Mouse (Mus musculus): ENCODE results near the gene Neu3. TPM values are rescaled to one million over a fixed set of nuclear protein-coding genes. Genes with fewer than 3 reads are reported as not detected.

Neu3 gene
- polyA plus RNA-seq (2012; rRNA removed) = 32.1 and 49.1 TPM in 2 replicates

DNA sequence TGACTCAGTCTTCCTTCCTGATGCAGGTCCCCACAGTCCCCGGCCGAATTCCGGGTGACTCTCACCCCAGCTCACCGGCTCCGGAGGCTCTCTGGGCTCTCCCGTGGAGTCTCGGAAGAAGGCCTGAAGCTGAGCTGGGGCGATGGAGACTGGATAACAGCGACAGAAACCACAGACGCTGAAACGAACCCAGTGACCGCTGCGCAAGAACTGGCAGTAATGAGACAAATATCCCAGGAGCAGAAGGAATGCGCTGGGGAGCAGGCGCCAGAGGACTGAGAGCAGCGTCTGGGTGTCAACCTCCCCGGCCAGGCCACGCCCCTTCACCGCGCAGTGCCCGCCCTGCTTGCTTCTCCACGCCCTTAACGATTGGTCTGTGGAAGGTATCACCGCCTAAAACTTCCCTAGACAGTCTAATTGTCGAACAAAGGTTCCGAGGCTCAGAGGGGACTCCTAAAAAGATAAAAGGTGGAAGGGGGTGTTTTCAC, at the start of gene Neu3:
Gene Neu3, minus strand, starts transcription at position 335 of the 488 bp plus-strand sequence.
- peak; percentile 94 for DNase-seq
- TF ChIP-seq POLR2A (IDR thresholded peaks at IDR 0.05; ENCODE audit: control insufficient read depth, extremely low read depth, insufficient read depth, low read length, poor library complexity) = peak; percentile 67
- TF ChIP-seq CTCF (IDR thresholded peaks at IDR 0.05; ENCODE audit: borderline replicate concordance, control insufficient read depth, extremely low read depth, insufficient read depth, low read length, poor library complexity) = 0 out of 2 replicates have a peak, but pooled peaks have one; percentile 23
- Histone ChIP-seq H3K4me3 (ENCODE audit: control insufficient read depth, insufficient read depth, low read length) (peak within 1 kb of the TSS; percentile 95), H3K27ac (ENCODE audit: control insufficient read depth, insufficient read depth, low read length) (peak within 1 kb of the TSS; percentile 46; the same call in 1 of the 2 replicates), H3K36me3 (ENCODE audit: control insufficient read depth, insufficient read depth, low read length) (no peaks in the 10 kb centered on the region), H3K4me1 (replicated peaks; ENCODE audit: control insufficient read depth, insufficient read depth, low read length) (peaks cover 25% of the 10 kb centered on the region), H3K27me3 (ENCODE audit: control insufficient read depth, insufficient read depth, low read length) (no peaks in the 10 kb centered on the region)
- under 1% methylated on average over 26 of the region's 26 CpGs for WGBS

GRCm38 (mm10) chr7:99876345-99876744, 48.1 kb upstream of the Neu3 start:
- H3K36me3 ChIP-seq (ENCODE audit: control insufficient read depth, insufficient read depth, low read length) = peaks cover 26% of the 10 kb centered on the region
- H3K27ac ChIP-seq (ENCODE audit: control insufficient read depth, insufficient read depth, low read length) = peak overlapping the region; percentile 35; the same call in 1 of the 2 replicates
- TF ChIP-seq POLR2A (IDR thresholded peaks at IDR 0.05; ENCODE audit: control insufficient read depth, extremely low read depth, insufficient read depth, low read length, poor library complexity) = no peak
- TF ChIP-seq CTCF (IDR thresholded peaks at IDR 0.05; ENCODE audit: borderline replicate concordance, control insufficient read depth, extremely low read depth, insufficient read depth, low read length, poor library complexity) = peak; percentile 76; the same call in 1 of the 2 replicates
- H3K4me1 ChIP-seq (replicated peaks; ENCODE audit: control insufficient read depth, insufficient read depth, low read length) = peaks cover 13% of the 10 kb centered on the region
- H3K27me3 ChIP-seq (ENCODE audit: control insufficient read depth, insufficient read depth, low read length) = no peaks in the 10 kb centered on the region
- 4% methylated on average over 3 of the region's 3 CpGs for WGBS
- H3K4me3 ChIP-seq (ENCODE audit: control insufficient read depth, insufficient read depth, low read length) = no peak overlapping the region
- DNase-seq = peak; percentile 86

DNA sequence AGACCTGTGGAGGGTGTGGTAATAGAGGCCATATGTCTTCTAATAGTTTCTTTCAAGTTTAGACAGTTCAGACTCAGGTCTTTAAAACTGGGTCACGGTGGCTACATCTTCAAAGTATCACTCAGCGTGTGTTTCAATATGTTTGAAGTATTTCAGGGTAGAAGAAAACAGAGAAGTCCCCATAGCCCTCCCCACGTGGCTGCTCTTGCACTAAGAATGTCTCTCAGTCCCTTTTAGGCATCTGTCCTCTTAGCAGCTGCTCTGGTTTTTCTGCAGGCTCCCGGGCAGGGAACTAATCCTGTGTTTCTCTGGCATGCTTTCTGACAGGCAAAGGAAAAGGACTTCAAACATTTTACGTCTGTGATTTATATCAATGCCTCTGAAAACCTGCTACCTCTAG, 47.7 kb upstream of the Neu3 start:
- Histone ChIP-seq H3K27me3 (ENCODE audit: control insufficient read depth, insufficient read depth, low read length) (no peaks in the 10 kb centered on the region), H3K36me3 (ENCODE audit: control insufficient read depth, insufficient read depth, low read length) (peaks cover 28% of the 10 kb centered on the region), H3K4me3 (ENCODE audit: control insufficient read depth, insufficient read depth, low read length) (no peak overlapping the region), H3K27ac (ENCODE audit: control insufficient read depth, insufficient read depth, low read length) (peak overlapping the region; percentile 35; the same call in 1 of the 2 replicates), H3K4me1 (replicated peaks; ENCODE audit: control insufficient read depth, insufficient read depth, low read length) (peaks cover 13% of the 10 kb centered on the region)
- DNase-seq = no peak
- WGBS = 30% methylated on average over 5 of the region's 5 CpGs
- TF ChIP-seq POLR2A (IDR thresholded peaks at IDR 0.05; ENCODE audit: control insufficient read depth, extremely low read depth, insufficient read depth, low read length, poor library complexity) (no peak), CTCF (IDR thresholded peaks at IDR 0.05; ENCODE audit: borderline replicate concordance, control insufficient read depth, extremely low read depth, insufficient read depth, low read length, poor library complexity) (no peak)

DNA sequence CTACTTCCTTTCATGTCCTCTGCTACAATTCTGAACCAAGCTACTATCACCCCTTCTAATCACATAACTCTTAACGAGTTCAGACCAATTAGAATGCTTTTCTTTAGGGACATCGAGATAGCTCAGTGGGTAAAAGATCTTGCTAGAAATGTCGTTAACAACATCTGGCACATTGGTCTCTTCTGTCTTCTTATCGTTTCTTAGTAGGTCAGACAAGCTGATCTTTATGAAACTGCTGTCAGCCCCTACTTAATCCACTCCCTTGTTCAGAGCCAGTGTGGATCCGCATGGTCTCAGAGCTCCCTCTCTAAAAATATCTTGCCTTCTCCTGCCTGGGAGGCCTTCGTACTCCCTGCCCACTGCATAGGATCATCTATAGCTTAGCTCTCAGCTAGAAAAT, 45.7 kb upstream of the Neu3 start:
- DNase-seq = no peak
- Histone ChIP-seq H3K4me1 (replicated peaks; ENCODE audit: control insufficient read depth, insufficient read depth, low read length) (peaks cover 13% of the 10 kb centered on the region), H3K4me3 (ENCODE audit: control insufficient read depth, insufficient read depth, low read length) (no peak overlapping the region), H3K36me3 (ENCODE audit: control insufficient read depth, insufficient read depth, low read length) (peaks cover 37% of the 10 kb centered on the region), H3K27ac (ENCODE audit: control insufficient read depth, insufficient read depth, low read length) (no peak overlapping the region), H3K27me3 (ENCODE audit: control insufficient read depth, insufficient read depth, low read length) (no peaks in the 10 kb centered on the region)
- WGBS = 93% methylated on average over 6 of the region's 6 CpGs
- TF ChIP-seq POLR2A (IDR thresholded peaks at IDR 0.05; ENCODE audit: control insufficient read depth, extremely low read depth, insufficient read depth, low read length, poor library complexity) = no peak
- TF ChIP-seq CTCF (IDR thresholded peaks at IDR 0.05; ENCODE audit: borderline replicate concordance, control insufficient read depth, extremely low read depth, insufficient read depth, low read length, poor library complexity) = no peak

DNA sequence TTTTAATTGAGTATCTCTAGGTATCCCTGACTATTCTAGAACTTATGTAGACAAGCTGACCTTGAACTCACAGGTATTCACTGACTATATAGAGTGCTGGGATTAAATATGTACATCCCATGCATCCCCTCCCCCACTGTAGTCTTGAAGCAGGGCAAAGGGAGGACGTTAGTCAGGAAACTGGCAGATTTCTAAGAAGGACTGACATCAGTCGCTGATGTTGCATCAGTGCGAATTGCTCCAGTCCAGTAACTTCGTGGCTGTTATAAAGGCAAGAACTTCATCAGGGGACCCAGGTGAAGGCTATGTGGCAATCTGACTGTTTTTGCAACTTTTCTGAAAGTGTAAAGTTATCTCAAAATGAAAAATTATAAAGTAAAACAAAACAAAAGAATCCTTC, 41.1 kb upstream of the Neu3 start:
- Histone ChIP-seq H3K4me3 (ENCODE audit: control insufficient read depth, insufficient read depth, low read length) (no peak overlapping the region), H3K36me3 (ENCODE audit: control insufficient read depth, insufficient read depth, low read length) (peaks cover 31% of the 10 kb centered on the region), H3K4me1 (replicated peaks; ENCODE audit: control insufficient read depth, insufficient read depth, low read length) (no peaks in the 10 kb centered on the region), H3K27me3 (ENCODE audit: control insufficient read depth, insufficient read depth, low read length) (no peaks in the 10 kb centered on the region), H3K27ac (ENCODE audit: control insufficient read depth, insufficient read depth, low read length) (no peak overlapping the region)
- no peak for DNase-seq
- TF ChIP-seq CTCF (IDR thresholded peaks at IDR 0.05; ENCODE audit: borderline replicate concordance, control insufficient read depth, extremely low read depth, insufficient read depth, low read length, poor library complexity) = no peak
- no peak for TF ChIP-seq POLR2A (IDR thresholded peaks at IDR 0.05; ENCODE audit: control insufficient read depth, extremely low read depth, insufficient read depth, low read length, poor library complexity)
- 56% methylated on average over 4 of the region's 4 CpGs for WGBS

DNA sequence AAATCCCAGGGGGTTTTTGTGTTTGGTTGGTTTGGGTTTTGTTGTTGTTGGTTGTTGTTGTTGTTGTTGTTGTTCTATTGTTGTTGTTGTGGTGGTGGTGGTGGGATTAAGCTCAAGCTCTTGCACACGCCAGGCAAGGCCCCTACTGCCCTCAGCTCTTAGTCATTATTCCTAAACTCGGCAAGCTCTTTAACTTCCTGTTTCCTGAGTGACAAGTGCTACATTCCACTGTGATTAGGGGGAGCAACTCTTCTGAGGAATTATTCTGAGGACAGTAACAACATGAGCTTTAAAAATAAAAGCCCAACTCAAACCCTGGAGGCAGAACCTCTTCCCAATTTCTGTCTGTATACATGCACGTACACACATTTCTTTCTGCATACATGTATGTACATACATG, 37.0 kb upstream of the Neu3 start:
- no peaks in the 10 kb centered on the region for H3K27me3 ChIP-seq (ENCODE audit: control insufficient read depth, insufficient read depth, low read length)
- peaks cover 9% of the 10 kb centered on the region for H3K36me3 ChIP-seq (ENCODE audit: control insufficient read depth, insufficient read depth, low read length)
- no peaks in the 10 kb centered on the region for H3K4me1 ChIP-seq (replicated peaks; ENCODE audit: control insufficient read depth, insufficient read depth, low read length)
- H3K27ac ChIP-seq (ENCODE audit: control insufficient read depth, insufficient read depth, low read length) = no peak overlapping the region
- 66% methylated on average over 3 of the region's 3 CpGs for WGBS
- TF ChIP-seq POLR2A (IDR thresholded peaks at IDR 0.05; ENCODE audit: control insufficient read depth, extremely low read depth, insufficient read depth, low read length, poor library complexity) (no peak), CTCF (IDR thresholded peaks at IDR 0.05; ENCODE audit: borderline replicate concordance, control insufficient read depth, extremely low read depth, insufficient read depth, low read length, poor library complexity) (no peak)
- no peak for DNase-seq
- H3K4me3 ChIP-seq (ENCODE audit: control insufficient read depth, insufficient read depth, low read length) = no peak overlapping the region

Measured in thymus, adult 2 months (tissue).